Mouse (Mus musculus): ENCODE data around the gene Olfr1079. TPM values are rescaled to one million over a fixed set of nuclear protein-coding genes. Genes with fewer than 3 reads are reported as not detected.
A peak's percentile ranks its signal among the peaks of the same experiment; 100 is the strongest.
"Not testable (repeated sequence)": the region's sequence is repeated elsewhere in the genome, so short reads cannot be mapped to it uniquely, and the experiment has no call there.

Olfr1079 gene
- total RNA-seq (2021), result not detected
- long read RNA-seq, experiment 1, result 0 reads
- long read RNA-seq, experiment 2, result 0 reads

DNA sequence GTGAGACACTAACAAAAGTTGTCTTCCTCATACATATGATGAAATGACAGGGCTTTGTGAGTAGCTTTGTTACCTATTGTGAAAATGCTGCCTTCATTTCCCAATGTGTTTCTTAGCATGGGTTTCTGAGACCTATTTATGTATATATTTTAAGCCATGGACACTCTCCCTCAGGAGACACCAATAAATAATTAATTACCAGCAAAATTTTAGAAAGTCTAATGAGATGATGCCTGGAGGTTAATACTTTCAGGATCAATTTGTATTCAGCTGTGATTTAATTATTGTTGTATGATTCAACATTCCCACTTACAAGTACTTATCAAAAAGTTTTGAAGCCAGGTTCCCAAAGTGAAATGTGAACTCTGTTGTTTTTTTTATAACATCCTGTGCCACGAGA, at the start of gene Olfr1079:
Gene Olfr1079, minus strand, starts transcription at position 101 of the 400 bp plus-strand sequence.
- no peak for DNase-seq (ENCODE audit: low spot score in 2 of 2)

DNA sequence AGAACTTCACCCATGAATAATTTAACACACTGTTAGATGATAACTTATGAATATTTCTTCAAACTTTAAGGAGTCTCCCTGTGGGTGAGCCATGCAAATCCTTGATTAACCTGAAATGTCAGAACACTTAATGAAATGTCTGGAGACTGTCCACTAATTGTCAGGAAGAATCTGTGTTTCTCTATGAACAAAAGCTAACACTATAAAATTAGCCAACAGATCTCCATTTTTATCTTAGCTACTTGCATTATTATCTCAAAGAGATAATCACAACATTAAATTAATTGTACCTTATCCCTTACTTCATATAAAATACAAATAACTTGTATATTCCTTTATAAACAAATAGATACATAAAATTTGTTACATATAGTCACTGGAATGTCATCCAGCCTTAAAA, 15.9 kb upstream of the Olfr1079 start, which contains the start of gene Olfr1080:
Gene Olfr1080, minus strand, starts transcription at position 101 of the 400 bp plus-strand sequence.
- DNase-seq (ENCODE audit: low spot score in 2 of 2), result not testable (repeated sequence)

DNA sequence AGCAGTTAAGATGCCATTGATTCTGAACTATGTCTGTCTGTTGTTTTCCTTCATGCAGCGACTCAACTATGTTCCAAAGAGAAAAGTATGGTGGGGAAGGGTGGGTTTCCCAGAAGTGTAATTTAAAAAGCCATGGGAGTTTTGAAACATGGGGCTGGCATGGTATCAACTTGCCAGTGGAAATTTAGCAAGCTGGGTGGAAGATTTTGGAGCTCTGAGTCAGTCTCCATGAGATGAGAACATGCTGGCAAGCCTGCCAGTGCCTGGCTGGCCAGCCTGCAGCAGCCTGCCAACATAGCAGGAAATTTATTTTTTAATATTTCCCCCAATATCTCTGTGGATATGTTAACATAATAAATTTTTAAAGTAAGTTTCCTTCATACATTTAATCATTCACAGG, 11.3 kb downstream of the Olfr1079 start:
- peak; percentile 12 to 37 for DNase-seq (ENCODE audit: low spot score in 2 of 2)

DNA sequence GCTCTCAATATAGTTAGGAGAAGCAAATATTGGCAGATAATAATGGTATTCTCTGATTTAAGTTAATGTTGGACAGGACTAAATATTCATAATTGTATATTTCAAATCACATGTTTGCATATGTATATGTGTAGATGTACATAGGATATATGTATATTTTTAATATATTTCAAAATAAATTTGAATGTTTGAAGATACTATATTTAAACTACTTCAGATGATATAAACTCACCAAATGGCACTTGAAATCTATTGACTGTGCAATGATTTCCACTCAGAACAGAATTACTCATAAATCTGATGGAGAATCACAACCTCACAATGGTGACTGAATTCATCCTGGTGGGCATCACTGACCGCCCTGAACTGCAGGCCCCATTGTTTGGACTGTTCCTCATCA, 34.1 kb downstream of the Olfr1079 start, which contains the start of gene Olfr1076:
Gene Olfr1076, plus strand, starts transcription at position 301 of the 400 bp plus-strand sequence.
- DNase-seq (ENCODE audit: low spot score in 2 of 2), result no peak

DNA sequence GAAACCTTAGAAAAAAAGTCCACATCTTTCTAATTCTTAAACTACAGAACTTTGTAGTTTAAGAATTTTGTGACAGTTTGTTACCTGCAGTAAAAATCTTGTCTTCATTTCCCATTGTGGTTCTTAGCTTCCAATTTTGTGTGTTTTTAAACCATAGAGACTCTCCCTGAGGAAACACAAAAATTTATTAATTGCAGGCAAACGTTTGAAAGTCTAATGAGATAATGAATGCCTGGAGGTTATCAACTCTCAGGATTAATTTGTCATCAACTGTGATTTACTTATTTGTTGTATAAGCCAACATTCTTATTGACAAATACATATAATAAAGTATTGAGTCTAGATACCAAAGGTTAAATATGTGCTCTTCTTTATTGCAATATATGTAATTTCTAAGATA, 55.0 kb downstream of the Olfr1079 start, which contains the start of gene Olfr228:
Gene Olfr228, minus strand, starts transcription at position 101 of the 400 bp plus-strand sequence.
- no peak for DNase-seq (ENCODE audit: low spot score in 2 of 2)

Other genes with a start within 250 kb of the Olfr1079 start
- gene Olfr1053, start 227.2 kb downstream of the Olfr1079 start, total RNA-seq (2021), result not detected
- not detected for gene Olfr1054, start 207.0 kb downstream of the Olfr1079 start, total RNA-seq (2021)
- not detected for gene Olfr1055, start 192.2 kb downstream of the Olfr1079 start, total RNA-seq (2021)
- not detected for gene Olfr1056, start 180.0 kb downstream of the Olfr1079 start, total RNA-seq (2021)
- gene Olfr1057, start 164.1 kb downstream of the Olfr1079 start, total RNA-seq (2021), result not detected
- gene Olfr1058, start 153.9 kb downstream of the Olfr1079 start, total RNA-seq (2021), result not detected
- not detected for gene Olfr1061, start 128.4 kb downstream of the Olfr1079 start, total RNA-seq (2021)
- gene Olfr1062, start 115.7 kb downstream of the Olfr1079 start, total RNA-seq (2021), result not detected
- not detected for gene Olfr1065, start 91.9 kb downstream of the Olfr1079 start, total RNA-seq (2021)
- not detected for gene Olfr1066, start 86.2 kb downstream of the Olfr1079 start, total RNA-seq (2021)
- gene Olfr228, start 55.1 kb downstream of the Olfr1079 start, total RNA-seq (2021), result not detected
- gene Olfr1076, start 34.0 kb downstream of the Olfr1079 start, total RNA-seq (2021), result not detected
- gene Olfr1080, start 15.8 kb upstream of the Olfr1079 start, total RNA-seq (2021), result not detected
- gene Olfr1082, start 56.5 kb upstream of the Olfr1079 start, total RNA-seq (2021), result not detected
- gene Olfr1084, start 97.2 kb upstream of the Olfr1079 start, total RNA-seq (2021), result not detected
- not detected for gene Olfr1085, start 119.5 kb upstream of the Olfr1079 start, total RNA-seq (2021)
- not detected for gene Olfr1086, start 137.6 kb upstream of the Olfr1079 start, total RNA-seq (2021)
- not detected for gene Olfr1087, start 155.9 kb upstream of the Olfr1079 start, total RNA-seq (2021)
- gene Olfr1089, start 191.2 kb upstream of the Olfr1079 start, total RNA-seq (2021), result not detected
- not detected for gene Olfr1090, start 216.5 kb upstream of the Olfr1079 start, total RNA-seq (2021)
- not detected for gene Olfr1093, start 240.0 kb upstream of the Olfr1079 start, total RNA-seq (2021)